Mouse (Mus musculus) adrenal gland, postnatal 36 days (tissue): ENCODE measurements around the gene Mast4. TPM values are rescaled to one million over a fixed set of nuclear protein-coding genes. Genes with fewer than 3 reads are reported as not detected.

Experiments used
- DNase-seq, 2 experiments: peaks; one replicate each; pipeline ENCODE4 v3.0.0; 2021; ENCODE audit warnings: mixed read lengths in 1 of 2
- total RNA-seq, 2 experiments: library from RNA; stranded (reverse); gene quantifications; 2 replicates each; pipeline ENCODE4 v1.2.3; 2021

The Mast4 gene
- total RNA-seq, 2 experiments from 2014 or later, result 62.9 to 90.1 TPM

DNA sequence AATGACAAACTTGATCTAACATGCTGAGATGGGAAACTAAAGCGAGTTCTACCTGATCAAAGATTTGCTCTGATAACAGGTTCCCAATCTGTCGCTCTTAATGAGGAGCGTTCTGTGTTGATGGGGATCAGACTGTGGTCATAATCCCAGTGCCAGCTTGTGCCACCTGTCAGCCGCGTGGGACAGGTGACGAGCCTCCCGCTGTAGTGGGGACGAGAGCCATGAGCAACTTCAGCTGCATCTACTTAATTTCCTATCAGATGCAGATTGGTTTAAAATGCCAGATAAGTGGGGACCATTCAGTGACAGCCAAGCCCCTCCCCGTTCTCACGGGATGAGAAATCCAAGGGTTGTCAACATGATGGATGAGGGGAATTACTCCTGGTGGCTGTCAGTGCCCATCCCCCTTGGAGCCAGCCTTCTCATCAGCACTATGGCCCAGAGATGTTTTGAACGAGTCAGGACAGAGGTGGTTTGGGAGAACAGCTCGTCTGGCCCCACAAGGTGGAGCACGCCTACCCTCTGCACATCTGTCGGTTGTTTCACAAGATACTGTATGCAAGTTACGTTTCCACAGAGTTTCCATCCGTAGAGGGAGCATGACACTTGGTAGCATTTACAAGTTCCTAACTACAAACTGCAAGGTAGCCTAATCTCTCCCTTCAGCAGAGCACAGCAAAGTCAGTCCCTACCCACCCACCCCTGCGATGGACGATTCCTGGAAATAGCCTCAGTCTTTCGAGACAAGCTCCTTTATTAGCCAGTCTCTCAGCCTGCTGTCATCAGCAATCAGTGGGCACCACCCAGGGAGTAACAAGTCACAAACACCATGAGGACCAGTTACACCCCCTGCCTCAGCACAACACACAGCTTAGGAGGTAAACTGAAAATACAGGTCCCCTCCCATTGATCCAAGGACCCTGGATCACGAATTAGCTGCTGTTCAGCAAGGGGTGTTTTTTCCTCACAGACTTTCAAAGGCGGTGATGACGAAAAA lies 212.2 kb downstream of the Mast4 start:
- no peak for DNase-seq

DNA sequence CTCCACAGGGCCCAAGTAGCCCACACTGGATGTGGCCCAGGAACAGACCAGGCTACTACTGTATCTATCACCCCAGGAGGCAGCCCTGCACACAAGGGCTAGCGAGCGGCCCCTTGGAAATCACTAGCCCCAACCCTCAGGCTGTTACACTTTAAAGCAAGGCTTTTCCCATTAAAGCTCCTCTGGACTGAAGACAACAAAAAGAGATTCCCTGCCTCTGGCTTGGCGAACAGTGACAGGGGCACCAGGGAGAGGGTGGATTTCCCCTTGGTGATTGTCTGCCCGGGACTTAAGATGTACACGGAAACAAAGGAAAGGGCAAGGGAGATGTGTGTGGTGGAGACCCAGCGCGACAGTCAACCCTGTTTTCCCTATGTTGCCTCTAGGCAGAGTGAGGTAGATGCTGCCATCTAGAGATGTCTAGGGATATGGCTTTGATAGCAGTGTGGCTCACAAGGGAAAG lies 213.6 kb downstream of the Mast4 start:
- peak in 1 of 2 experiments; percentile 6 for DNase-seq

DNA sequence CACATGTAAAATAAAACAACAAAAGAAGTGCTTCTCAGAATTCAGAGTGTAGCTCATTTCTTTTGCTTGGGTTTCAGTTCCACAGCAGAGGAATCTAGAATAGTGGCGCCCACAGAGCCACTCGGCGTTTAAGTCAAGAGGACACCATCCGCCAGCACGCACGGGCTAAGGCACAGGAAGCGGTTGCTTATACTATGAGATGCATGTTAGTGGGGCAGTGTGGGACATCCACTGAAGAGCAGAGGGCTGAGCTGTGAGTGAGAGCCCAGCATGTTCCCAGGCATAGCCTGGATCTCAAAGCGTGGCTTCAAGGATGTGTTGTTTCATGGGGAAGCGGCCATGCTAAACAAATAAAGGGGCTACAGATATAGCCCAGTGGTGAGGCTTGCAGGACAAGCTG lies 214.6 kb downstream of the Mast4 start:
- no peak for DNase-seq

DNA sequence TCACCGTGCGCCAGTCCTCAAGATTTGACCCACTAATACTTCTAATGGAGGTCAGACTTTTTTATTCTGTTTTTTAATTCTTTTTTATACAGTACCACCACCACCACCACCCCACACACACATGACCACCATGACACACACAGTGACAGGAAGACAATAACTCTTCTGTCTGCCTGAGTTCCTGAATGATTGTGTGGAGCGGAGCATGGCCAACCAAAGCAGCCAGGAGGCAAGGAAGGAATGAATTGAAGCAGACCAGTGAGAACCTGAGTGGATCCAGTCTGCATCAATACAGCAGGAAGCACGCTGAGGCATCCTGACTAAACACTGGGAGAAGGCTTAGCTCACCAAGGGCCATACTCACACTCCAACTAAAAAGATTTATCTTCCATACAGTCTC lies 219.2 kb downstream of the Mast4 start:
- DNase-seq, result no peak

DNA sequence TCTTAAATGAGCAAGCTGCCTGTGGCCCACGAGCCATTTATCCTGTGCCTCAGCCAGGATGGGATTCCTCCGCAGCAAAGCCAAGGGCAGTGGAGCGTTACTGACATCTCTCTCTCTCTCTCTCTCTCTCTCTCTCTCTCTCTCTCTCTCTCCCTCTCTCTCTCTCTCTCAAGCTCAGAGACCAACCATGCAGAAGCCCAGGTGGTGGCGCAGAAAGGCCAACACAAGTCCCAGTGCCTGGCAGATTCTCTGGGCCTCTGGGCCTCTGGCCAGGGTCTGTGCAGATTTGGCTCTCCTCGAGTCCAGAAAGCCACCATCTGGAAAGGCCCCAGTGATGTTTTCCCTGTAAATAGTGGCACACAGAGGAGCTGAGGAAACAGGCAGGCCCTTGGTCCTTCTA lies 220.0 kb downstream of the Mast4 start:
- DNase-seq, result peak; percentile 36 to 54

DNA sequence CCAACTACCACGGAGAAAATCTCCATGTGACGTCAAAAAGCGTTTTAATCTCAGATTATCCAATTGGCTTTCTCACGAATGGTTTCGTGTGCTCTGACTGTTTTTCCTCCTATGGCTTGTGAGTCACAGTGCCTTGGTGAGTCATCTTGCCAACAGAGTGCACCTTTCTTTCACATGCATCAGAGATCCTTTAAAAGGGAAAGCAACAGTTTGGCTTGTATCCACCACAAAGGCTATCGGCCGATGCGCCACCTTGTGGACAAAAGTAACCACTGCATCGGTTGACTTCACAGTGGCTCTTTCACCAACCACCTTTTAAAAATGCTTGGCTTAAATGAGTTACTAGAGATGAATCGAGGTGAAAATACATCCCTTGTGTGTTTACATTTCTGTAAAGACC lies 224.4 kb downstream of the Mast4 start:
- DNase-seq, result peak; percentile 75 to 77

DNA sequence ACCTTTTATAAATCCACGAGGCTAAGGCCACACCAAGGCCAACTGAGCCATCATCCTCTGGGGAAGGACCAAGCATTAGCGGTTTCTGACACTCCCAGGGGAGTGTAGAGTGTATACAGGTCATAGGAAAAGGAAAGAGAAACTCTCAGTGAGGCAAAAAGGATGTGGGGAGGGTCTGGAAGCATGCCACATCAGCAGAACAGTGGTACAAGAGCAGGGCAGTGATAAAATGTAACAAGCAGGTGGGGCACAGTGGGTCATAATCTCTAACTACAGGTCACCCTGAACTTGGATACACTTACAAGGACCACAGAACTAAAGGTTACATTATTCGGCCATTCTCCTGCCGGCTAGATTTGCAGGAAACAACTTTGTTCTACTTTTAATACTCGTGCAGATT lies 226.9 kb downstream of the Mast4 start:
- DNase-seq, result no peak

DNA sequence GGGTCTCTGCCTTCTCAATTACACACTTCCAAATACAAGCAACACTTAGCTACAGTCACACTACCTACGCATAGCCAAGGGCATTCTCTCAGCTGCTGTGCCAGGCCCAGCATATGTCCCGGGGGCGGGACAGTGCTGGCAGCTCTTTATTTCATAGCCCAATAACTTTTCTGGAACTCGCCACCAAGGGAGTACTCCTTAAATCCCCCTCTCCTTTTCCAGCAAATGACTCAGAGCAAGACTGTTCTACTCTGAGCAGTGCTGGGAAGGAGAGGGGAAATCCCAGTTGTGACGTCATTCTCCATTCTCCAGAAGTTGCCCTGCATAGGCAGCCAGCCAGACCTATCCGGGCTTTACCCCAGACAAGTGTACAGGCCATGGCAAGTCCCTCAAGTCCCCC lies 231.7 kb downstream of the Mast4 start:
- peak; percentile 29 to 42 for DNase-seq

DNA sequence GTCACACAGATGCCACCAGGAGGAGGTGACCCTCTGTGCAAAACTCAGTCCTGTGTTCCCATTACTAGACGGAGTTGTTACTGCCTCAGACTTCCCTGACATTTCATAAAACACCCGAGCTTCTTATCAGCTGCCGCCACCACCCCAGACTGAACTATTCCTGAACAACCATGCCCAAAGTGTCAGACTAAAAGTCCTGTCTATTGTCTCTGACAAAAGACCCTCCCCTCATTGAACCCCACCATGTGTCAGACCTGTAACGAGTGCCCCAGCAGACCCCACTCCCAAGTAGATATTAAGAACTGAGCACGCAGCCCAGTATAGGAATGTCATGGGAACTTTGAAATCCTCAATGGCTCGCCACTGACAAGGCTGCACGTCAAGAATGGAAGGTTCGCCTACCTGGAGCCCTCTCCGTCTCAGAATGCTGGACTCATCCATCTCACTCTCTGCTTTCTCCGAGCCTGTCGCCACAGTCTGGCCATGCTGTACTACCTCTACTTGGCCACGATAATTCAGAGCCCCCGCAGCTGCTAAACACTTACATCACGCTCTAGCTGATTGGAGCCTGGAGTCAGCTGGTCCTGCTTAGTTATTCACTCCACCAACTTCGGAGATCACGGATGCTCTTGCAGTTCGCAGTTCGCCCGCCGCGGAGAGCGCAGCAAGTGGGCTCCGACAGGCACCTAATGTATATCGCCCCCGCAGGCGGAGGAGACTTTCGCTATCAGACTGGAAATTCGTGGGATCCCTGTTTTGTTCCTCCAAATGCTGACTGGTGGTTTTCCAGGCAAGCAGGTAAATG lies 237.7 kb downstream of the Mast4 start:
- peak; percentile 47 to 50 for DNase-seq

DNA sequence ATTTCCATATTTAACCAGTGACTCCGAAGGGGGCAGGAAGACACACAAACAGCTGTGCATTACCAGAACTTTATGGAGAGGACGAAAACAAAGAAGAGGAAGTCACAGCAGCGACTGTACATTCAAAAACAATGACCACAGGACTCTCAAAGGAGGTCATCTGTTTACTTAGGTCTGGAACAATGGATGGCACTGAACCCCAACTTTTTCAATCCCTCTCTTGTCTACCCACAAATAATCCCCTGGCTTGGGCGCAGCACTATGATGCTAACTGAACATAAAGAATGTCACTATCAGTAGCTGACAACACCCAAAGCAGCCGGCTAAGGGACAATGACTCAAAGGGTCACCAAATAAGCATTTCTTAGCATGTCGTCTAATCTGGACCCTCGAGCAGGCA lies 238.8 kb downstream of the Mast4 start:
- DNase-seq, result no peak

DNA sequence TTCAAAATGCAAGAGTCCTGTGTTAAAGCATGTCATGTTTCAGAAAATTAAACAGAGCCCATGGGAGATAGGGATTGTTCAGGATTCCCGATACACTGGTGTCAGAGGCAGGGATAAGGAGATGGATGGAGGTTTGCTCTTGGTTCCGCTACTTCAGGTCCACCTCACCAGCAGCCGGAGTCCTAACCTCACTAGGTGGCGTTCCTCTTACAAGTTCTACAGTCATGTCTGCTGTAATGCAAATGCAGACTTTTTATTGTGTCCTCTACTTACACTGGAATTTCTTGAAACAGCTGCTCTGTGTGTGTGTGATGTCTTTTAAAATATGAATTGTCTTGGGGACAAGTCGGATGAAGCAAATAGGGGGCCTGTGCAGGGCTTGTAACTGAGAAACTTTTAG lies 239.7 kb downstream of the Mast4 start:
- no peak for DNase-seq

DNA sequence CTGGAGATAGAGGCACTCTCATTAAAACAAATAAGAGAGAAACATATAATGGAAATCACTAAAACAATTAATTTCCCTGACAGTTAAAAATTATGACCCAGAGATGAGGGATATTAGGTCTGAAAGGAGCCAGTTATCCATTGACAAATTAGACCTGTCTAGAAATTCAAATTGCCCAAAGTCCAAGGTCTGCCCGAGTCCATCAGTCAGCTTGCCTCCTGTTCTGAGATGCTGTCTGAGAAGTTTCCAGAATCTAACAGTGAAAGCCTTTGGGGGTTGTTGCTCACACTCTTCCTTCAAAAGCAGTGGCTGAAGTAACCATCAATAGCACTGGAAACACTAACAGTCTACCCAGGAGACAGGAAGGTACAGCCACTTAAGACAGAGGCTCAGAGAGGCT lies 240.6 kb downstream of the Mast4 start:
- DNase-seq, result no peak

DNA sequence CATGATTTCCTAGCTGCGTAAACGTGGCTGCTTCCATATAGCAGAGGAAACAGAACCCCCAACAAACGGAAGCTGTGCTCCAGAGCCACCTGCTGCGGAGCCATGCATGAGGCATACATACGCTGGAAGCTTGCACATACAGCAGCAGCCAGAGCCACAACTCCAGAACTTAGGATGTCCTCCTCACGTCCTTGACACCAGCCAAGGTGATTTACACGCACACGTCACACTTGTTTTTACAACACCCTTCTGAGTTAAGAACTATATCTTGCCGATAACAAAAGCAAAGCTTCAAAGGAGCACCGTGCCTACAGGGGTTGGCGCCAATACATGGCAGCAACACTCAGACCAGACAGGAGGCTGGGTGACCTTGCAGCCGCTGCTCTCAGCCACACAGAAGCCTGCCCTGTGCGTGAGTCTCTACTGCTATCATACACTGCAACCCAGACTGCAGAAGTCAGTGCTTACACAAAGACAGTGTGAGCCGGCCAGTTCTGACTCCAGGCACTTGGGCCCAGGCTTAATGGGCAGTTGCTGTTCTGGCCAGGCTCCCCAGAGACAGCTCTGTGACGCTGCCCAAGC lies 248.7 kb downstream of the Mast4 start:
- peak; percentile 61 for DNase-seq

DNA sequence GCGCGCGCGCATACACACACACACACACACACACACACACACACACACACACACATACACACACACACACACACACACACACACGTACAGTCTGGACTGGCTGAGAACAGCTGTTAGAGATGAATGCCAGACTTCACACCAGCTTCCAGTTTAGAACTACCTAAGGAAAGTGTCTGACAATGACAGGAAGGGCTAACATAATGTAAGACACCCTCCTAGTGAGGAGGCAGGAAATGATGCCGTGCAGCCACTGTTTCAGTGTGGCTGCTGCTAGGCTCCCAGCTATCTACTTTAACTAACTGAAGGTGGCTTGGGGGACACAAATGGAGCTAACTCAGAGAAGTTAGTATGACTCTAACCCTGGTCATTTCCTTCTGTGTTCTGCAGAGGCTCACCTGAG lies 251.4 kb downstream of the Mast4 start:
- no peak for DNase-seq

DNA sequence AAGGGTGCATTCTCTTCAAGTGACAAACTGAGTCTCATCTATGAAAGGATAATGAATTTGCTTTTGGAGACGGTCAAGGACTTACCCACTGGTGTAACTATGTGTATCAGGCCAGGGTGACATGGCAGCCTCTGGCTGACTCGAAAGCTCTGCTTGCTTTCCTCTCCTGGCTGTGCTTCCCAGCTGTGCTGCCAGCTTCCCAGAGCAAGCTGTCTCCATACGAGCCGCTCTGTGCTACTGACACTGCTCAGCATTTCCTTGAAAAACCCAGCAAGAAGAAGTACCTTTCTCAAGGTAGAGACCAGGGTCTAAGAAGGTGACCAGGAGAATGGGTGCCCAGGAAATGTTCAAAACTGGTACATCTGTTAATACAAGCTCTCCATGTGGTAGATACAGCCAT lies 254.5 kb downstream of the Mast4 start:
- DNase-seq, result peak in 1 of 2 experiments; percentile 8

DNA sequence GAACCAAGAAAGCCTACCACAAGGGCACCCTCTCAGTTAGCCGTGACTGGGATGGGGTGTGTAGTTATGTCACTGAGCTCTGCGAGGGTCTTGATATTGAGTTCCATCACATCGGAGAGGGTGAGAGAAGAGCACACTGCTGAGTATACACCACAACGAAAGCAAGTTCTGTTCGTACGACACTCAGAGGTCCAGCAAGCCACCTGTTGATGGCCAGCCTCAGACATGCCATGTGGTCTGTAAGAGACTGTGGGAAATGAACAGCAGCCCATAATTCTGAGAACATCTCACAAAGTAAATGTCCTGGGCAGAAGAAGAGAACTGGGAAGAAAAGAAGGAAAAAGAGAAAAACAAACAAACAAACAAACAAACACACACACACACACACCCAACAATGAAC lies 255.5 kb downstream of the Mast4 start:
- DNase-seq, result no peak

DNA sequence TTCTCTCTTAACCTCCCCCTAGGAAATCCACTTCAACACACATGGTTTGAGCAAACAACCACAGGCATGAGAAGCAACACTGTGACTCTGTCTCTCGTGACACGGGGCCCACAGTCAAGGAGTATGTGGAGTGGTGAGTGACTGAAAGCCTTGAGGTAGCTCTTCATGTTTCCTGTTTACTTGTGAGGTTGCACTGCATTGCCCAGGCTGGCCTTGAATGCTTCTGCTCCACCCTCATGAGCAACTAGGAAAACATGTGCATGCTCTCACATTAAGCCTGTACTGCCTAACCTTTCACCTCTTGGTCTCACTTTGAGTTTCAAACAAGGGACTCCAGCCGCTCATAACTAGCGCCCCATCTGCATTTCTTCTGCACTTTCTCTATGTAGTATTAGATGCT lies 260.8 kb downstream of the Mast4 start:
- peak; percentile 33 to 37 for DNase-seq

DNA sequence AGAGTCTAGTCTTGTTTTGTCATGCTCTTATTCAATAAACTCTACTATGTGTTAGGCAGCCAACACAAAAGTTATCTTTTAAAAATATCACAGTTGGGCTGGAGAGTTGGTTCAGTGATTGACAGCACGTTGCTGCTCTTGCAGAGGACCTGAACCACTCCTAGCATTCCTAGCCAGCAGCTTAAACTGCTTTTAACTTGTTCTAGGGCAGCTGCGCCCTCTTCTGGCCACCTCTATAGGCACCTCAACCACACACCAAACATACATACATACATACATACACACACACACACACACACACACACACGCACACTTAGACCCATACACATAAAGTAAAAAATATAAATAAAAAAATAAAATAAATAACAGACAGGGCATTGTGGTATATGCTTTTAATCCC lies 262.5 kb downstream of the Mast4 start:
- DNase-seq, result peak; percentile 14 to 26

DNA sequence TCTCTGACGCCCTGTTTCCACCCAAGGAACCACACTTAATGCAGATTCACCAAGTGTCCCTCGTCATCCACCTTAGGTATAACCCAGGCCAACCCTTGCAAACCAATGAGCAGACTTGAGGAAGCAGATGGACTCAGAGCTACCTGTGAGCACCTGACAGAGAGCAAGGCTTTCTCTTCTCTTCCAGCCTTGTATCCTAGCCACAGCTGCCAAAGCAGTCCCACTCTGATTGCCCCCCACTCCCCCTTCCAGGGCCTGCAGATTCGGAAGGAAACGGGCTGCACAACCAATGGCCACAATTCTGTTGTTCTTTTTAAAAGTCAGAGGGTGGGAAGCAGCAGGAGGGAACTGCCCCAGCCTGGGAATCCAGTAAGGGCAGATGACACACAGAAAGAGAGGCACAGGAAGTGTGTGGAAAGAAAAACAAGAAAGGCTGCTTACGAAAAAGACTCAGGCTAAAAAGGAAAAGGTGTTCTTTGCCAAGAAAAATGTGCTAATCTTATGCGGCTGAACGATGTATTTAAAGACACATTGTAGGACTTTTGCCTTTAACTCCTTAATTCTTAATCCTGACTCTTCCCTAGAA lies 266.6 kb downstream of the Mast4 start:
- DNase-seq, result no peak

DNA sequence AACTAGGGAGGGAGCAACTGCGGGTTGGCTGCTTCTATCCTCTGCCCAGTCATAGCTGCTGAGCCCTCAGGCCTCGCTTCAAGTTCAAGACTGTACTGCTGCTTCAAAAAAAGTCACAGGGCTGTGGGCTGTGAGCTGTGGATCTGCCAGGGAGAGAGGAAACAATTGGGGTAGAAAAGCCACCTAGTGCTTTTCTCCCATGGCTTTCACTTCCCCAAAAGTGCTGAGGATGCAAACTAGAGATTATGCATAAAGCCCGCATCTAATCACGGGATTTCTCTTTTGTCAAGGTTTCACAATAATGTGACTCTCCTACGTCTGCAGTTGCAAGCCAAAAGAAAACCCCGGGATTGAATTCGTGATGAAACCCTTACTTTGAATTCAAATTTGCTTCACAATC lies 268.9 kb downstream of the Mast4 start:
- no peak for DNase-seq

DNA sequence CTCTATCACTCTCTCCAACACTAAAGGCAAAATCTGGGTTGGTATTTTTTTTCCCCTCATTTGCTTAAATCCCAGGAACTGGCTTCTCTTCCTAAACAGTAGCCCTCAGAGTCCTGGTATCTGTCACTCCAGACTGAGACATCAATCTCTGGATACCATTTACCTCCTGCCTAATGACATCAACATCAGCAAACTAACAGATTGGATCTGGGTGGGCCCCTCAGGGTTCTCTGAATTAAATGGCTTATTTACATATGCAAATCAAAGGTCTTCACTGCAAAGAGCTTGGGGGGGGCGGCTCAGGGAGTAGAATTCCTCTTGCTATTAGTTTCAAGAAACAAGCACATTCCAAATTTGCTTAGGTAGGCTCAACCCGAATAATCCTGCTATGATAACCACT lies 272.6 kb downstream of the Mast4 start:
- no peak for DNase-seq

DNA sequence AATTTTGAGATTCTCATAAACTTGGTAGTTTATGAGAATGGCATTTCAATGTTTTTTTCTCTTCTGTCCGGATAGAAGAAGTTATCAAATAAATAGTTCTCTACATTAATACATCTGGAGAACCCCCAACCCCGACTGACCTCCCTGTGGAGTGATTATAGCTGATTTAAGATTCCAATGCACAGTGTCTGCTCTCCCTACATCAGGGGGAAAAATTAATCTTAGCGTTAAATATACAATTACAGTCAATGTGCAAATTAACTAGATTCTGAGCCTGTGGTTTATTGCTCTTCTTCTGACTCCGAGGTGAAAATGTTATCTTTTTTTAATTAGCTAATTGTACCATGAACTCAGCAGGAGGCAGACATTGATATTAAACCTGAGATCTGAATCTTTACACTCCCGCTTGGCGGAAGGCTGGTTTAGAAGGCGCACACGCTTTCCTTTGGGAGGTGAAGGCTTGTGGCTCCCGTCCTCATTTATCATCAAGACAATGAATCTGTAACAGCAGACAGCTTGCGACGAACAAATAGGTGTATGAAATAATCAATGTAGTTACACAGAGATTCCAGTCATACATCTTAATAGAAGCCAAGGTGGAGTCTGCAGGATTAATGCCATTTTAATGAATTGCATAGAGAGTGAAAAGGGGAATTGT lies 274.2 kb downstream of the Mast4 start:
- no peak for DNase-seq
